Mouse (Mus musculus) heart, postnatal 0 days (tissue): ENCODE measurements around the gene St8sia4. TPM values are rescaled to one million over a fixed set of nuclear protein-coding genes. Genes with fewer than 3 reads are reported as not detected.

Source experiments
- ATAC-seq: fragments of 200-750 bp; cut with Nextera tagmentation; 2 replicates; pipeline ENCODE4 v1.8.0; 2017; ENCODE audit warnings: low read depth, moderate number of reproducible peaks, moderate library complexity; ENCODE audit not compliant: insufficient read depth
- DNase-seq: peaks from one replicate; pipeline ENCODE4 v3.0.0-alpha.2; 2016; ENCODE audit warnings: low spot score
- H3K27ac ChIP-seq: fragments of 300-500 bp; sonication (generic); 2 replicates; pipeline ENCODE4 v1.5.1; 2014; ENCODE audit warnings: low read depth, mild to moderate bottlenecking
- H3K27me3 ChIP-seq: fragments of 300-500 bp; sonication (generic); 2 replicates; pipeline ENCODE4 v1.6.1; 2014; ENCODE audit warnings: low read length, mixed read lengths; ENCODE audit not compliant: control insufficient read depth, insufficient read depth
- H3K36me3 ChIP-seq: fragments of 300-500 bp; sonication (generic); replicated peaks from 2 replicates; pipeline ENCODE4 v1.6.1; 2014; ENCODE audit warnings: low read length, mixed read lengths; ENCODE audit not compliant: control insufficient read depth, insufficient read depth
- H3K4me1 ChIP-seq: fragments of 300-500 bp; sonication (generic); 2 replicates; pipeline ENCODE4 v1.6.1; 2014; ENCODE audit warnings: antibody characterized with exemption; ENCODE audit not compliant: control insufficient read depth, insufficient read depth
- H3K4me2 ChIP-seq: fragments of 300-500 bp; sonication (generic); 2 replicates; pipeline ENCODE4 v1.6.1; 2014; ENCODE audit warnings: low read depth, mild to moderate bottlenecking, low read length, moderate library complexity
- H3K4me3 ChIP-seq: fragments of 300-500 bp; sonication (generic); 2 replicates; pipeline ENCODE4 v1.5.1; 2014; ENCODE audit warnings: low read depth, low read length
- H3K9ac ChIP-seq: fragments of 300-500 bp; sonication (generic); replicated peaks from 2 replicates; pipeline ENCODE4 v1.6.1; 2014; ENCODE audit warnings: low read depth, low read length, mixed read lengths
- H3K9me3 ChIP-seq: fragments of 300-500 bp; sonication (generic); replicated peaks from 2 replicates; pipeline ENCODE4 v1.6.1; 2016; ENCODE audit warnings: low read length; ENCODE audit not compliant: control insufficient read depth
- CTCF ChIP-seq: IDR thresholded peaks from 2 replicates; pipeline ENCODE4 v1.5.1; 2016; ENCODE audit warnings: antibody characterized with exemption, control low read depth, low read depth
- EP300 ChIP-seq: IDR thresholded peaks from 2 replicates; pipeline ENCODE4 v1.6.1; 2016; ENCODE audit warnings: antibody characterized with exemption, low read depth
- WGBS: fragments of 180-500 bp; shearing (Covaris S2); extraction: QIAGEN DNeasy Blood & Tissue Kit; methylation state at CpG from one replicate; pipeline ENCODE4 v1.1.7; 2014; 5-methylcytosine and 5-hydroxymethylcytosine counted together
- polyA plus RNA-seq: library from polyadenylated mRNA; unstranded; fragments of >200 nt; fragmentation: Nextera tagmentation; extraction: Ambion mirVana; gene quantifications from 2 replicates; pipeline ENCODE4 v1.2.1, GENCODE M21; 2015
- total RNA-seq: library from RNA; depleted of rRNA; stranded (reverse); fragments of >200 nt; gene quantifications from 2 replicates; pipeline ENCODE4 v1.2.3, GENCODE M21; 2014; ENCODE audit warnings: low replicate concordance

Gene St8sia4
- total and polyA plus RNA-seq, 2 experiments from 2014 or later: 1.5 to 3.8 TPM

- H3K27me3 ChIP-seq: no peaks in the 10 kb centered on the region
- 46% methylated on average over 3 of the region's 3 CpGs for WGBS
- no peak overlapping the region for H3K9ac ChIP-seq
- no peak overlapping the region for H3K4me2 ChIP-seq
- ATAC-seq: no peak
- DNase-seq: no peak
- TF ChIP-seq CTCF: no peak
- no peaks in the 10 kb centered on the region for H3K9me3 ChIP-seq
- no peak overlapping the region for H3K27ac ChIP-seq
- H3K36me3 ChIP-seq: no peaks in the 10 kb centered on the region
- no peaks in the 10 kb centered on the region for H3K4me1 ChIP-seq
- no peak overlapping the region for H3K4me3 ChIP-seq
Observed at GRCm38 (mm10) chr1:95618125-95618524, 49.2 kb downstream of the St8sia4 start.

- ATAC-seq: no peak
- no peaks in the 10 kb centered on the region for H3K36me3 ChIP-seq
- H3K4me1 ChIP-seq: no peaks in the 10 kb centered on the region
- TF ChIP-seq CTCF (no peak), EP300 (no peak)
- H3K27ac ChIP-seq: no peak overlapping the region
- no peak overlapping the region for H3K4me3 ChIP-seq
- no peaks in the 10 kb centered on the region for H3K27me3 ChIP-seq
- no peak overlapping the region for H3K4me2 ChIP-seq
- H3K9me3 ChIP-seq: no peaks in the 10 kb centered on the region
- no peak for DNase-seq
- 67% methylated on average over 2 of the region's 2 CpGs for WGBS
- no peak overlapping the region for H3K9ac ChIP-seq
Observed at GRCm38 (mm10) chr1:95610017-95610416, 57.4 kb downstream of the St8sia4 start.

GRCm38 (mm10) chr1:95609045-95609444 lies 58.3 kb downstream of the St8sia4 start:
- H3K4me2 ChIP-seq: no peak overlapping the region
- DNase-seq (no peak), ATAC-seq (no peak)
- H3K9ac ChIP-seq: no peak overlapping the region
- H3K4me3 ChIP-seq: no peak overlapping the region
- WGBS: 71% methylated on average over 5 of the region's 5 CpGs
- H3K4me1 ChIP-seq: no peaks in the 10 kb centered on the region
- H3K36me3 ChIP-seq: no peaks in the 10 kb centered on the region
- H3K27me3 ChIP-seq: no peaks in the 10 kb centered on the region
- H3K27ac ChIP-seq: no peak overlapping the region
- H3K9me3 ChIP-seq: no peaks in the 10 kb centered on the region
- TF ChIP-seq CTCF (no peak), EP300 (no peak)

- no peak overlapping the region for H3K9ac ChIP-seq
- no peaks in the 10 kb centered on the region for H3K27me3 ChIP-seq
- no peak overlapping the region for H3K4me3 ChIP-seq
- TF ChIP-seq EP300 (no peak), CTCF (no peak)
- DNase-seq: no peak
- WGBS: 58% methylated on average over 2 of the region's 2 CpGs
- H3K27ac ChIP-seq: no peak overlapping the region
- no peaks in the 10 kb centered on the region for H3K9me3 ChIP-seq
- no peaks in the 10 kb centered on the region for H3K36me3 ChIP-seq
- no peaks in the 10 kb centered on the region for H3K4me1 ChIP-seq
- ATAC-seq: 0 out of 2 replicates have a peak, but pooled peaks have one; percentile 6
- H3K4me2 ChIP-seq: no peak overlapping the region
Observed at GRCm38 (mm10) chr1:95605458-95605857, 61.9 kb downstream of the St8sia4 start.

- TF ChIP-seq EP300 (no peak), CTCF (no peak)
- Histone ChIP-seq H3K4me2 (no peak overlapping the region), H3K27me3 (no peaks in the 10 kb centered on the region), H3K9ac (no peak overlapping the region), H3K27ac (no peak overlapping the region), H3K4me3 (no peak overlapping the region), H3K4me1 (no peaks in the 10 kb centered on the region), H3K9me3 (0 out of 2 replicates have a peak, but pooled peaks cover 2% of the 10 kb centered on the region), H3K36me3 (no peaks in the 10 kb centered on the region)
- ATAC-seq: no peak
- 74% methylated on average over 1 of the region's 1 CpGs for WGBS
- DNase-seq: no peak
Observed at GRCm38 (mm10) chr1:95598108-95598507, 69.3 kb downstream of the St8sia4 start.

- no peak overlapping the region for H3K27ac ChIP-seq
- no peak for TF ChIP-seq EP300
- no peak for TF ChIP-seq CTCF
- WGBS: 59% methylated on average over 1 of the region's 1 CpGs
Observed at GRCm38 (mm10) chr1:95596825-95597224, 70.5 kb downstream of the St8sia4 start.

More at GRCm38 (mm10) chr1:95596825-95597224, 70.5 kb downstream of the St8sia4 start:
- ATAC-seq: no peak
- no peak for DNase-seq
- no peak overlapping the region for H3K9ac ChIP-seq
- no peak overlapping the region for H3K4me2 ChIP-seq
- 0 out of 2 replicates have a peak, but pooled peaks cover 2% of the 10 kb centered on the region for H3K9me3 ChIP-seq
- H3K27me3 ChIP-seq: no peaks in the 10 kb centered on the region
- no peaks in the 10 kb centered on the region for H3K4me1 ChIP-seq
- no peaks in the 10 kb centered on the region for H3K36me3 ChIP-seq
- no peak overlapping the region for H3K4me3 ChIP-seq
